Mouse (Mus musculus) thymus, adult 2 months (tissue): ENCODE measurements around the gene Rab5a.

Experiments used
- CTCF ChIP-seq: fragments of 200-500 bp; IDR thresholded peaks from 2 replicates; pipeline ENCODE4 v1.5.1; 2012; ENCODE audit warnings: mild to moderate bottlenecking, control low read depth, low read length, moderate library complexity, borderline replicate concordance; ENCODE audit not compliant: control insufficient read depth, poor library complexity, insufficient read depth; ENCODE audit errors: extremely low read depth
- POLR2A ChIP-seq: fragments of 200-500 bp; IDR thresholded peaks from 2 replicates; pipeline ENCODE4 v1.6.1; 2012; ENCODE audit warnings: mild to moderate bottlenecking, low read length, control low read depth, moderate library complexity; ENCODE audit not compliant: control insufficient read depth, poor library complexity, insufficient read depth; ENCODE audit errors: extremely low read depth

DNA sequence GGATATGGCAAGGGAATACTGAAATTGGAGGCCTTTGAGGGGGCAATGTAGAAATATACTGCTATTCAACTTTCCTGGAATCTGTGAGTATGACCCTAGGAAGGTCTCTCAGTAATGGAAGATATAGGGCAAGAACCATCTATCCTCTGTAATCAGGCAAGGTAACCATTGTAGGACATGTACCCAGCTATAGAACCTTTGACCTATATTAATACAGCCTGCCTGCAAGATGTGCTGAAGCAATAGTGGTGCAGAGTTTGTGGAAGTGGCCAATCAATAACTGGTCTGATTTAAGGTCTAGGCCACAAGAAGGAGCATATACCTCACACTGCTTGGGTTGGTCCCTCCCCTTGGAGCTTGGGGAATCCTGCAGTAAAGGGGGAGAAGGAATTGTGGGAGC lies 41.5 kb downstream of the Rab5a start:
- TF ChIP-seq POLR2A (no peak), CTCF (no peak)
